Comparison of ENCODE assay signal across 9 mouse cellular contexts in the genomic region with DNA sequence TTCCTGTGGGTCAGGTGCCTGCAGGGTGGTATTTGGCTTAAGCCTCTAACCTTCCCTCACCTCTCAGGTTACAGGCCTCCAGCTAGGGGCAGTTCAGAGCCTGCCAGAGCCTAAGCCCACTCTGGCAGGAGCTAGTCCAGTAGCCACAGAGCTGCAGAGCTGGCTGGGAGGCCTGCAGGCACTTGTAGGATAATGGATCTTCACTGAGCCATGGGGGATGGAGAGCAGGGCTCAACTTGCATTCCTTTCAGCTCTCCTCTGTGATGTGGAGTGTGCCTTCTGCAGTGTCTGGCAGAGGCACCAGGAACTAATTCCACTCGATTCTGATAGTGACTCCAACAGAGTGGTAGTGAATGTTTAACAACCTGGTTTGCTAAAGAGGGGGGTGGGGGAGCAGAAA. TPM values are rescaled to one million over a fixed set of nuclear protein-coding genes. Genes with fewer than 3 reads are reported as not detected.
A peak's percentile ranks its signal among the peaks of the same experiment; 100 is the strongest.
DNase-seq lines count a peak whose midpoint lies in the region; ATAC-seq lines count a peak whose summit lies in the region.
"Had no signal": no experiment of that assay in that cellular context is flagged by ENCODE, and none has a peak within 500 bp of the region (broad histone marks: within the 10 kb centered on the region; RNA-seq: fewer than 3 reads in every experiment).

No protein-coding gene starts in this region.

- DNase-seq in embryo, embryonic 9.5 days (ENCODE audit: extremely low spot score): peak; percentile 29
- DNase-seq in embryo, embryonic 11 days: no peak
- peak; percentile 69 for DNase-seq in gonadal fat pad, adult 2 months (ENCODE audit: low read depth)
- DNase-seq in kidney, postnatal 25 days: peak; percentile 69 to 84
- DNase-seq in lung, postnatal 36 days: peak; percentile 70
- DNase-seq in urinary bladder, adult 2 months (ENCODE audit: low spot score): no peak
- no peak for DNase-seq in T-cell, adult 2 months (ENCODE audit: low spot score)

- no peak for ATAC-seq in activated CD4-positive, CD25-positive, alpha-beta regulatory T cell, adult 4 months
- ATAC-seq: midbrain, embryonic 13.5 days had no signal

RNA-seq across cellular contexts. Expression of a gene that starts 6.1 kb away (rescaled TPM):
- 6.8 and 6.9 TPM in 2 replicates for polyA plus RNA-seq in gonadal fat pad, adult 2 months (2012; rRNA removed)
- polyA plus RNA-seq in urinary bladder, adult 2 months (2012; rRNA removed): 32.2 and 32.9 TPM in 2 replicates
- polyA plus RNA-seq in activated CD4-positive, CD25-positive, alpha-beta regulatory T cell, adult 4 months (2017; shearing (Covaris generic)): under 1 TPM; 0.52 to 0.89 TPM

RNA-seq across cellular contexts. Expression of a gene that starts 29.2 kb away (rescaled TPM):
- polyA plus RNA-seq in gonadal fat pad, adult 2 months (2012; rRNA removed): 5.2 and 7.3 TPM in 2 replicates
- polyA plus RNA-seq in urinary bladder, adult 2 months (2012; rRNA removed): 11.7 and 12.0 TPM in 2 replicates
- polyA plus RNA-seq in activated CD4-positive, CD25-positive, alpha-beta regulatory T cell, adult 4 months (2017; shearing (Covaris generic)): 1 to 10 TPM; 3.0 to 3.1 TPM

RNA-seq across cellular contexts. Expression of a gene that starts 51.4 kb away (rescaled TPM):
- 27.8 and 37.0 TPM in 2 replicates for polyA plus RNA-seq in gonadal fat pad, adult 2 months (2012; rRNA removed)
- 24.5 and 29.0 TPM in 2 replicates for polyA plus RNA-seq in urinary bladder, adult 2 months (2012; rRNA removed)
- polyA plus RNA-seq in activated CD4-positive, CD25-positive, alpha-beta regulatory T cell, adult 4 months (2017; shearing (Covaris generic)): 10 to 100 TPM; 14.6 to 17.3 TPM

Comparison
In these comparisons a context has a peak if more than half of its experiments do, and no peak if none do; other contexts are left out.
1. DNase-seq: peak in embryo, embryonic 9.5 days (single experiment), gonadal fat pad, adult 2 months (single experiment), kidney, postnatal 25 days (2 of 2) and lung, postnatal 36 days (single experiment); none in embryo, embryonic 11 days (single experiment), urinary bladder, adult 2 months (single experiment) and T-cell, adult 2 months (single experiment).